Mouse (Mus musculus): ENCODE measurements around the gene Clcc1. TPM values are rescaled to one million over a fixed set of nuclear protein-coding genes. Genes with fewer than 3 reads are reported as not detected.
"Not testable (repeated sequence)": the region's sequence is repeated elsewhere in the genome, so short reads cannot be mapped to it uniquely, and the experiment has no call there.

The Clcc1 gene
- total and polyA plus RNA-seq, 2 experiments from 2014 or later, result 48.8 to 84.0 TPM

DNA sequence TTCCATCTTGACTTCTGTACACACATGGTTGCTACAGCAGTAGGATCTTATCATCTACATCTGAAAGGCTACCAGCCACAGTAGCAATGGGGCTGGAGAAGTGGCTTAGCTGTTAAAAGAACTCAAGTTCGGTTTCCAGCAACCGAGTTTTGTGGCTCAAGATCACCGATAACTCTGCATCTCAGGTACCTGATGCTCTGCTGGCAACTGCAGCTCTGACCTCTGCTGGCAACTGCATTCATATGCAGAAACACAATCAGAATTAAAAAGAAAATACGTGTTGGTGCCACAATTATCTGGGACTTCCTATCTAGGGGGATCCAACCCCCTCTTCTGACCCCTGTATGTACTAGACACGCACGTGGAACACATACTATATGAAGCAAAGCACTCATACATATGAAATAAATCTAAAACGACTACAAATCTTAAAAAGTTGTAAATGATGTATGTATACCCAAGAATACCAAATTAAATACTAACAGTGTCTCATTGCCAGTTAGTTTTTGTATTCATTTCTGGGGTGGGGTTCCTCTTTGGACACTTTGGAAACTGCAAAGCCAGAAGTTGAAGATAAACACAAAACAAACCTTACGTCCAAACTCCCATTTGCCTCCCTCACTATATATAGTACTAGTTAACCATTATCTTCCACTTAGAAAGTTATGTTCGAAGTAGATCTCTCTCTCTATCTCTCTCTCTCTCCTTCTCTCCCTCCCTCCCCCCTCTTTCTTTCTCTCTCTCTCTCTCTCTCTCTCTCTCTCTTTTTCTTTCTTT lies 659 bp upstream of the Clcc1 start:
- Histone ChIP-seq H3K4me3 (ENCODE audit: low read depth, low read length) (no peak overlapping the region), H3K9me3 (ENCODE audit: low read length) (no peaks in the 10 kb centered on the region), H3K4me1 (ENCODE audit: insufficient read depth) (peaks cover 7% of the 10 kb centered on the region; the same call in 1 of the 2 replicates), H3K4me2 (ENCODE audit: low read depth) (peak overlapping the region; percentile 23; the same call in 1 of the 2 replicates), H3K36me3 (ENCODE audit: insufficient read depth) (no peaks in the 10 kb centered on the region), H3K27ac (ENCODE audit: low read depth, low read length) (no peak overlapping the region), H3K27me3 (ENCODE audit: insufficient read depth, low read length) (no peaks in the 10 kb centered on the region), H3K9ac (no peak overlapping the region)
- ATAC-seq, result no peak
- TF ChIP-seq CTCF (IDR thresholded peaks at IDR 0.05; ENCODE audit: low read depth), result peak; percentile 22
- no peak for DNase-seq
- WGBS, result 20% methylated on average over 9 of the region's 9 CpGs

DNA sequence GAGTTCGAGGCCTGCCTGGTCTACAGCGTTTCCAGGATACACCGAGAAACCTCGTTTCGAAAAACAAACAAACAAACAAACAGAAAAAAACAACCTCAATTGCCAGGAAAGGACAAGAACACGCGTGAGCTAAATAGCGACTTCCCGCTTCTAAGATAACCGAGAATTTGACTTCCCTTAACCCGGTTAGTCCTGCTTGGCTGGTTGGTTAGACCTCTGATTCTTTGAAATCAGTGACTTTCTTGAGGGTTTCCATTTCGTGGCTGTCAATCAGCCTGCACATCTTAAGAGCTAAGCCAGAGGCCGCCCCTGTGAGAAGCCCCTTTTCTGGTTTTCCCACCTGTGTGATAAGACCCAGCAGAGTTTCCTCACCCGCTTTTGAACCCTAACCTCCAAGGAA lies 853 bp downstream of the Clcc1 start:
- H3K9me3 ChIP-seq (ENCODE audit: low read length), result no peaks in the 10 kb centered on the region
- H3K4me2 ChIP-seq (ENCODE audit: low read depth), result peak overlapping the region; percentile 55
- H3K27me3 ChIP-seq (ENCODE audit: insufficient read depth, low read length), result no peaks in the 10 kb centered on the region
- H3K4me1 ChIP-seq (ENCODE audit: insufficient read depth), result peaks cover 7% of the 10 kb centered on the region; the same call in 1 of the 2 replicates
- H3K9ac ChIP-seq, result peak overlapping the region; percentile 82
- 28% methylated on average over 14 of the region's 14 CpGs for WGBS
- H3K4me3 ChIP-seq (ENCODE audit: low read depth, low read length), result peak overlapping the region; percentile 66
- H3K36me3 ChIP-seq (ENCODE audit: insufficient read depth), result no peaks in the 10 kb centered on the region
- no peak for DNase-seq
- TF ChIP-seq CTCF (IDR thresholded peaks at IDR 0.05; ENCODE audit: low read depth), result no peak
- no peak overlapping the region for H3K27ac ChIP-seq (ENCODE audit: low read depth, low read length)
- ATAC-seq, result no peak

DNA sequence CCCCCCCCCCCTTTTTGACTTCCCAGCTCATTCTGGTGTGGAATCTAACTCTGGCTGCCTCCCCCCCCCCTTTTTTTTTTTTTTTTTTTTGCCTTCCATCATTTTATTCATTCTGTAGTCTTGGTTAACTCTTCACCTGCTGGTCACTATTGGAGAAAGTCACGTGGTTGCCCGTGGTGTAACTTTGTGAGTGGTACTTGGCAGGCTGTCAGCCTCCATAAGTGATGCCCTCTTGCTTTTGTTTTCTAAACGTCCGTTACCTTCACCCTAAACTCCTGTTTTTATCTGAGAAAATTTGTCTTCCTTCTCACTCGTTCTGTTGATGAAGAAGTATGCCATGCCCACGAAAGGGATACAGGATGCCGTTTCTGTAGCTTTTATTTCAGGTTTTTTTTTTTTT lies 1.8 kb downstream of the Clcc1 start:
- H3K4me2 ChIP-seq (ENCODE audit: low read depth), result no peak overlapping the region
- H3K27ac ChIP-seq (ENCODE audit: low read depth, low read length), result no peak overlapping the region
- H3K4me3 ChIP-seq (ENCODE audit: low read depth, low read length), result no peak overlapping the region
- no peaks in the 10 kb centered on the region for H3K27me3 ChIP-seq (ENCODE audit: insufficient read depth, low read length)
- WGBS, result 83% methylated on average over 7 of the region's 7 CpGs
- H3K4me1 ChIP-seq (ENCODE audit: insufficient read depth), result peaks cover 7% of the 10 kb centered on the region; the same call in 1 of the 2 replicates
- H3K36me3 ChIP-seq (ENCODE audit: insufficient read depth), result no peaks in the 10 kb centered on the region
- ATAC-seq (no peak), DNase-seq (no peak)
- no peaks in the 10 kb centered on the region for H3K9me3 ChIP-seq (ENCODE audit: low read length)
- TF ChIP-seq CTCF (IDR thresholded peaks at IDR 0.05; ENCODE audit: low read depth), result no peak
- H3K9ac ChIP-seq, result no peak overlapping the region

DNA sequence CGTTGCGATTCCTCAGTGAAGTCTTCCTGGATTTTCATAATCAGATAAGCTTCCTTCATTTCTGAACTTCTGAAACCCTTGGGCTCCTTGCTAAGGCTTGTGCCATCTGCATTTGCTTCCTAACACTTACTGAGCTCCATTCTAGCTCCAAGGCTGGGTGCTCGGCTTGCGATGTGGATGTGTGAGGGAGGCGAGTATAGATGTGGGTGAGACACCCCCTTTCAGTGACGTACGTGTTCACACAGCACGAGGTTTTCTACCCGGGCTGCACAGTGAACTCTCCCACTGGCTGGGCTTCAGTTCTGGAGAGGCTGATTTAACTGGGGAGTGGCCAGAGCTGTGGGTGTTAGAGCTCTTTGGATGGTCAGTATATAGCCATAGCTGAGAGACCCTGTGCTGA lies 4.9 kb downstream of the Clcc1 start:
- Histone ChIP-seq H3K36me3 (ENCODE audit: insufficient read depth) (peaks cover 16% of the 10 kb centered on the region), H3K27ac (ENCODE audit: low read depth, low read length) (no peak overlapping the region), H3K4me1 (ENCODE audit: insufficient read depth) (peaks cover 7% of the 10 kb centered on the region; the same call in 1 of the 2 replicates), H3K27me3 (ENCODE audit: insufficient read depth, low read length) (no peaks in the 10 kb centered on the region), H3K9me3 (ENCODE audit: low read length) (no peaks in the 10 kb centered on the region), H3K9ac (no peak overlapping the region), H3K4me2 (ENCODE audit: low read depth) (no peak overlapping the region), H3K4me3 (ENCODE audit: low read depth, low read length) (no peak overlapping the region)
- whole genome bisulfite sequencing, result 95% methylated on average over 9 of the region's 9 CpGs
- DNase-seq, result no peak
- TF ChIP-seq CTCF (IDR thresholded peaks at IDR 0.05; ENCODE audit: low read depth), result no peak
- ATAC-seq, result no peak

DNA sequence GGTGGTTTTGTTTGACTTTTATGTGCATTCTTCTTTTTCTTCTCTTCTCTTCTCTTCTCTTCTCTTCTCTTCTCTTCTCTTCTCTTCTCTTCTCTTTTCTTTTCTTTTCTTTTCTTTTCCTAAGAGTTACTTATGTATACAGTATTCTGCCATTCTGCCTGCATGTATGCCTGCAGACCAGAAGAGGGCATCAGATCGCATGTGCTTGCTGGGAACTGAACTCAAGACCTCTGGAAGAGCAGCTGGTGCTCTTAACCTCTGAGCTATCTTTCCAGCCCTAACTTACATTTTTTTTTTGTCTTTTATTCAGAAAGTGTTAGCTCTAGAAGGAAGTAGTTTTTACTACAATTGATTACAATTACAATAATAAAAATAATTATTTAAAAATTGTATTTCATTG lies 7.2 kb downstream of the Clcc1 start:
- Histone ChIP-seq H3K27ac (ENCODE audit: low read depth, low read length) (no peak overlapping the region), H3K4me1 (ENCODE audit: insufficient read depth) (no peaks in the 10 kb centered on the region), H3K9me3 (ENCODE audit: low read length) (no peaks in the 10 kb centered on the region), H3K27me3 (ENCODE audit: insufficient read depth, low read length) (no peaks in the 10 kb centered on the region), H3K4me2 (ENCODE audit: low read depth) (no peak overlapping the region), H3K9ac (no peak overlapping the region), H3K4me3 (ENCODE audit: low read depth, low read length) (no peak overlapping the region), H3K36me3 (ENCODE audit: insufficient read depth) (peaks cover 28% of the 10 kb centered on the region)
- 90% methylated on average over 1 of the region's 1 CpGs for WGBS
- no peak for DNase-seq
- ATAC-seq, result no peak
- peak; percentile 24; the same call in 1 of the 2 replicates for TF ChIP-seq CTCF (IDR thresholded peaks at IDR 0.05; ENCODE audit: low read depth)

DNA sequence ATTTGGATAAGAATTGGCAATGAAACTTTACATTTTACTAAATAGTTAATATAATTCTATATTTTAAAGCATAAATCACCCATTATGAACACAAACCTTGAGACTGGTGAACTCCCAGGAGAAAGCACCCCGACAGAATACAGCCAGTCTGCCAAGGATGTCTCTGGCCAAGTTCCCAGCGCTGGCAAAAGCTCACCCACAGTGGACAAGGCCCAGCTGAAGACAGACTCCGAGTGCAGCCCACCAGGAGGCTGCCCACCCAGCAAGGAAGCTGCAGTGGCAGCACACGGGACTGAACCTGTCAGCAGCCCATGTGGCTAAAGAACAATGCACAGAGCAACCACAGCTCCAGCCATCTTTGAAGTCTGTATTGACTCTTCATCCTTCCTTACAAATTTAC lies 22.9 kb downstream of the Clcc1 start:
- no peaks in the 10 kb centered on the region for H3K4me1 ChIP-seq (ENCODE audit: insufficient read depth)
- H3K27me3 ChIP-seq (ENCODE audit: insufficient read depth, low read length), result no peaks in the 10 kb centered on the region
- TF ChIP-seq CTCF (IDR thresholded peaks at IDR 0.05; ENCODE audit: low read depth), result no peak
- no peak overlapping the region for H3K9ac ChIP-seq
- WGBS, result 40% methylated on average over 4 of the region's 4 CpGs
- DNase-seq, result no peak
- no peaks in the 10 kb centered on the region for H3K9me3 ChIP-seq (ENCODE audit: low read length)
- no peak overlapping the region for H3K4me3 ChIP-seq (ENCODE audit: low read depth, low read length)
- no peak overlapping the region for H3K27ac ChIP-seq (ENCODE audit: low read depth, low read length)
- no peak overlapping the region for H3K4me2 ChIP-seq (ENCODE audit: low read depth)
- peaks cover 69% of the 10 kb centered on the region for H3K36me3 ChIP-seq (ENCODE audit: insufficient read depth)
- ATAC-seq, result peak; percentile 40; the same call in 1 of the 2 replicates

DNA sequence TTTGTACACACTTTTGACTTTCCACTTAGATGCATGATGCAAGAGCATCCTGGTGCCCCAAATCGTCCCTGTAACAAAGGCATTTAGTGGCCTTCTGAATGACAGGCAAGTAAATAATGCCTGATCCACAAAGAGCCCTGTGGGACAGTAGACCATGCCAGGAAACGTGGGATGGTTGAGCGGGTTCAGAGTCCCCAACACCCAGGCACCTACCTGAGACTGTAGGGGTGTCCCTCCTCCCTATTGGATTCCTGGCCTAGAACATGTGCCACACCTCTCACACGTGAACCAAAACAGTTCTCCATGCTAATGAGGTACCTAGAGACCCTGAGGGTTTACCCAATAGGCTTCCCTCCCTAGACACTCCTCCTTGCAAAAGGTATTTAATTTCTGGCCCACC lies 27.3 kb downstream of the Clcc1 start:
- Histone ChIP-seq H3K4me1 (ENCODE audit: insufficient read depth) (no peaks in the 10 kb centered on the region), H3K4me3 (ENCODE audit: low read depth, low read length) (no peak overlapping the region), H3K9me3 (ENCODE audit: low read length) (no peaks in the 10 kb centered on the region), H3K4me2 (ENCODE audit: low read depth) (no peak overlapping the region), H3K9ac (no peak overlapping the region), H3K36me3 (ENCODE audit: insufficient read depth) (peaks cover 59% of the 10 kb centered on the region), H3K27me3 (ENCODE audit: insufficient read depth, low read length) (no peaks in the 10 kb centered on the region), H3K27ac (ENCODE audit: low read depth, low read length) (no peak overlapping the region)
- no peak for DNase-seq
- no peak for TF ChIP-seq CTCF (IDR thresholded peaks at IDR 0.05; ENCODE audit: low read depth)
- ATAC-seq, result no peak
- 80% methylated on average over 4 of the region's 4 CpGs for WGBS

DNA sequence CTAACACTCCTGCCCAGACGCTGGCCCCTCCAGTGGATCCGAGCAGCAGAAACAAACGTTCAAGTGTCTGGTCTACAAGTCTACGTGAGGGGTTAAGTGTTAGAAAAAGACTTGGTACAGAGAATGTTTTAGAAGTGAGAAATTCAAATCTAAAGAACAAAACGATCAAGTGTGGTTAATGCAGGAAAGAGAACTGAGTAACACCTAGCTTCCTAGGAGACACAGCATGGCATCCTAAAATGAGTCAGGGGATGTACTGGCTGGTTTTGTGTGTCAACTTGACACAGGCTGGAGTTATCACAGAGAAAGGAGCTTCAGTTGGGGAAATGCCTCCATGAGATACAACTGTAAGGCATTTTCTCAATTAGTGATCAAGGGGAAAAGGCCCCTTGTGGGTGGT lies 29.9 kb downstream of the Clcc1 start:
- 90% methylated on average over 5 of the region's 5 CpGs for WGBS
- H3K27me3 ChIP-seq (ENCODE audit: insufficient read depth, low read length); DNase-seq; H3K9ac ChIP-seq; H3K4me2 ChIP-seq (ENCODE audit: low read depth); H3K27ac ChIP-seq (ENCODE audit: low read depth, low read length); H3K4me1 ChIP-seq (ENCODE audit: insufficient read depth); H3K9me3 ChIP-seq (ENCODE audit: low read length); H3K4me3 ChIP-seq (ENCODE audit: low read depth, low read length); ATAC-seq: not testable (repeated sequence)
- peaks cover 50% of the 10 kb centered on the region for H3K36me3 ChIP-seq (ENCODE audit: insufficient read depth)
